Mouse (Mus musculus): Measurements from ENCODE around the gene Rsrc1. TPM values are rescaled to one million over a fixed set of nuclear protein-coding genes. Genes with fewer than 3 reads are reported as not detected.
"Not testable (repeated sequence)": the region's sequence is repeated elsewhere in the genome, so short reads cannot be mapped to it uniquely, and the experiment has no call there.

The Rsrc1 gene
- polyA plus RNA-seq, 1 experiment from 2014 or later = 32.1 TPM

DNA sequence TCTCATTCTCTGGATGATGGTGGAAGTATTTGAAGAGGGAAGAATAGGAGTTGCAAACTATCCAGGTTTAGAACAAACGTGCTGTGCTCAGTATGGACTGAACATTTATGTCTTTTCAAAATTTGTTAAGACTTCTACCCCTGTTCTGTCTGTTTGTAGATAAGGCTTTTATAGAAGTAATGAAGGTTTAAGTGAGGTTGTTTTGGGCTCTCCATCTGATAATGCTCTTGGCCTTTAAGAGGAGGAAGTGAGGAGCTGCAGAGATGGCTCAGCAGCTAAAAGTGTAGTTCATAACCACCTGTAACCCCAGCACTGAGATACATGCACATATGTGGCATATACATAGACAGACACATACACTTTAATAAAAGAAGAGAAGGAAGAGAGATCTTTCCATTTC lies 15.6 kb downstream of the Rsrc1 start:
- no peak overlapping the region for H3K9ac ChIP-seq
- H3K4me1 ChIP-seq = no peaks in the 10 kb centered on the region
- H3K36me3 ChIP-seq = peaks cover 38% of the 10 kb centered on the region
- no peak overlapping the region for H3K27ac ChIP-seq
- no peaks in the 10 kb centered on the region for H3K9me3 ChIP-seq (replicated peaks)
- no peak overlapping the region for H3K4me3 ChIP-seq (replicated peaks)
- H3K27me3 ChIP-seq = no peaks in the 10 kb centered on the region
- WGBS = 90% methylated on average over 1 of the region's 1 CpGs
- H3K4me2 ChIP-seq = no peak overlapping the region
- ATAC-seq (replicated peaks; ENCODE audit: low FRiP score) = no peak

DNA sequence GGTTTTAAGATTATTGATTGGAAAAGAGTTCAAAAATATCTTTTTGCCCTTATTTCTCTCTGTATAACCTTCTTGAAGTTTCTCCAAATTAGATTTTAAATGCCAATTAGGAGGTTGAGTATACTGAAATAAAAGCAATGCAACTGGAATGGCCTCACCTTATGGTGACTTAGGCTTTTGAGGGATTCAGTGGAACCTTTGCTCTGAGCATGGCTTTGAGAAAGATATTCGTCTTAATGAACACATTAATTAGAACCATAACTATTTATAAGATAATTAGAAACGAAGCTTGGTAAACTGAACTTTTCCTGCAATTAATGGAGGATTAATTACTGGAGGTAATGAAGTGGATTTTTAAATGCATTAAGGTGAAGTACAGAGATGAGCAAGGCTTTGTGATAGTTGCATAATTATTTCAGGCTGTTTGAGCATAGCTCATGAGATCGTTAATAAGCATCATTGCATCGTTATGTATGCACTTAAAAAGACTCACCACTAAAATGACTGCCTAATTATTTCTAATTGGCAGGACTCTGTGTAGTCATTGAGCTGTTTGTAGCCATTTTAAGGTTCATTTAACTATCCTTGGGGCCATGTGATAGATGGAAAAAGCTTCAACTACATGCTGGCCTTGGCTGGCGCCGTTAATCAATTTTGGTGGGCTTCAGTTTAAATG lies 55.3 kb downstream of the Rsrc1 start:
- no peak overlapping the region for H3K9ac ChIP-seq
- H3K36me3 ChIP-seq = no peaks in the 10 kb centered on the region
- ATAC-seq (replicated peaks; ENCODE audit: low FRiP score) = no peak
- 88% methylated on average over 6 of the region's 6 CpGs for WGBS
- H3K27ac ChIP-seq = no peak overlapping the region
- H3K4me1 ChIP-seq = no peaks in the 10 kb centered on the region
- no peak overlapping the region for H3K4me3 ChIP-seq (replicated peaks)
- no peaks in the 10 kb centered on the region for H3K9me3 ChIP-seq (replicated peaks)
- no peak overlapping the region for H3K4me2 ChIP-seq
- H3K27me3 ChIP-seq = no peaks in the 10 kb centered on the region

DNA sequence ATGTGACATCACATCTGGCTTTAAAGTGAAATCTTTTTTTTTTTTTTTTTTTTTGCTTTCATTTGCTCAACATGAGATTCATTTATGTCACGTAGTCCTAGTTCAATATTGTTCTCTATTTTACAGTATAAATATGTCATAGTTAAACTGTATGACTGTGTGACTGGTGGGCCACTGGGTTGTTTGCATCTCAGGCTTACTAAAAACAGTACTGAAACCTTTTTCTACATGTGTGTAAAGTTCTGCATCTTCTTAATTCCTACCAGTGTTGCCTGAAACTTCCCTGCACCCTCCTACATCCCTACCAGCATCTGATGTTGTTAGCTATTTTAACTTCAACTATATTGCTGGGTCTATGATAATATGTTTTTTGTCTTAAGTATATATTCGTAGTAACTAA lies 78.6 kb downstream of the Rsrc1 start:
- peaks cover 4% of the 10 kb centered on the region; the same call in 1 of the 2 replicates for H3K9me3 ChIP-seq (replicated peaks)
- 97% methylated on average over 2 of the region's 2 CpGs for WGBS
- ATAC-seq (replicated peaks; ENCODE audit: low FRiP score) = no peak
- H3K27me3 ChIP-seq = no peaks in the 10 kb centered on the region
- H3K4me1 ChIP-seq = no peaks in the 10 kb centered on the region
- no peak overlapping the region for H3K4me3 ChIP-seq (replicated peaks)
- H3K27ac ChIP-seq = no peak overlapping the region
- H3K9ac ChIP-seq = no peak overlapping the region
- no peak overlapping the region for H3K4me2 ChIP-seq
- 0 out of 2 replicates have a peak, but pooled peaks cover 6% of the 10 kb centered on the region for H3K36me3 ChIP-seq

GRCm38 (mm10) chr3:67070575-67071488 lies 89.6 kb downstream of the Rsrc1 start:
- H3K27me3 ChIP-seq = no peaks in the 10 kb centered on the region
- no peak for ATAC-seq (replicated peaks; ENCODE audit: low FRiP score)
- no peak overlapping the region for H3K27ac ChIP-seq
- no peaks in the 10 kb centered on the region for H3K9me3 ChIP-seq (replicated peaks)
- no peaks in the 10 kb centered on the region for H3K4me1 ChIP-seq
- H3K4me2 ChIP-seq = no peak overlapping the region
- peaks cover 3% of the 10 kb centered on the region; the same call in 1 of the 2 replicates for H3K36me3 ChIP-seq
- WGBS = 72% methylated on average over 11 of the region's 11 CpGs
- H3K4me3 ChIP-seq (replicated peaks) = no peak overlapping the region
- no peak overlapping the region for H3K9ac ChIP-seq

- not testable (repeated sequence) for H3K4me3 ChIP-seq (replicated peaks); H3K9ac ChIP-seq; H3K27ac ChIP-seq; H3K4me2 ChIP-seq; ATAC-seq (replicated peaks; ENCODE audit: low FRiP score); H3K4me1 ChIP-seq; H3K9me3 ChIP-seq (replicated peaks); H3K36me3 ChIP-seq; H3K27me3 ChIP-seq
Observed at GRCm38 (mm10) chr3:67073653-67074052, 92.5 kb downstream of the Rsrc1 start.

DNA sequence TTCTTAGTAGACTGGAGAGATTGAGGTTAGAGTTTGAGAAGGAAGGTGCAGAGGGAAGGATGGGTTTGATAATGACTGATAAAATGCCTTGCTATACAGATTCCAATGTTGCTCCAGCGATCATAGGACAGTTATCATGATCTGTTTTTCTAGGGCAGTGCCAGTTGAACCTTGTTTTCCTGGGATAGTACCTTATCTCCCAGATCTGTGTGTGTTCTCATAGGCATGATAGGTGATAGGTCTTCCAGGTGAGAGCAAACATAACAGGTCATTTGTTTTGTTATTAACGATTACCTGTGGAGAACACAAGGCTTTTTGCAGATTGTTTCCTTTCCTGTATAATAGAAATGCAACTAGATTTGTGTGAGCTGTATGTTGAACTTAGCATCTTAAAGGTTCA lies 94.3 kb downstream of the Rsrc1 start:
- 96% methylated on average over 2 of the region's 2 CpGs for WGBS
- no peak overlapping the region for H3K4me3 ChIP-seq (replicated peaks)
- H3K36me3 ChIP-seq = peaks cover 8% of the 10 kb centered on the region
- H3K27me3 ChIP-seq = no peaks in the 10 kb centered on the region
- H3K9ac ChIP-seq = no peak overlapping the region
- H3K4me1 ChIP-seq = no peaks in the 10 kb centered on the region
- no peak for ATAC-seq (replicated peaks; ENCODE audit: low FRiP score)
- 0 out of 2 replicates have a peak, but pooled peaks cover 7% of the 10 kb centered on the region for H3K9me3 ChIP-seq (replicated peaks)
- H3K4me2 ChIP-seq = no peak overlapping the region
- H3K27ac ChIP-seq = no peak overlapping the region

DNA sequence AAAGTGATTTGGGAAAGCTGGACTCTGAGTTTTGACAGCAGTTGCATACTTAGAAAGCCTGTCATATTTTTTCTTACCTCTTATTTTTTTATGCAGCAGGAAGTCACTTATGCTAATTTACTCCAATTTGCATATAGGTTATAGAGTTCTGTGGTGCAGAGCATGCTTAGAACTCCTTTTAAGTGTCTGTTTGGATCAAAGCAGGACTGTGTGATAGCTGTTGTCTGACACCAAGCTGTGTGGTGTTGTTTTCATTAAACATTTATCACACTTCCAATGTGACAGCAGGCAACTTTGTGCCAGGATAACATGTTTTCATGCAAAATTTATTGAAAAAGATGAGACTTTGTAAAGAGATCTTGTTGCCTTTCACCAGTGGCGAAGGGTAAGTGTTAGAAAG lies 103.6 kb downstream of the Rsrc1 start:
- Histone ChIP-seq H3K4me3 (replicated peaks) (no peak overlapping the region), H3K4me1 (no peaks in the 10 kb centered on the region), H3K4me2 (no peak overlapping the region), H3K9ac (no peak overlapping the region), H3K27ac (no peak overlapping the region), H3K9me3 (replicated peaks) (0 out of 2 replicates have a peak, but pooled peaks cover 4% of the 10 kb centered on the region), H3K27me3 (no peaks in the 10 kb centered on the region), H3K36me3 (no peaks in the 10 kb centered on the region)
- no peak for ATAC-seq (replicated peaks; ENCODE audit: low FRiP score)
- 76% methylated on average over 1 of the region's 1 CpGs for WGBS

DNA sequence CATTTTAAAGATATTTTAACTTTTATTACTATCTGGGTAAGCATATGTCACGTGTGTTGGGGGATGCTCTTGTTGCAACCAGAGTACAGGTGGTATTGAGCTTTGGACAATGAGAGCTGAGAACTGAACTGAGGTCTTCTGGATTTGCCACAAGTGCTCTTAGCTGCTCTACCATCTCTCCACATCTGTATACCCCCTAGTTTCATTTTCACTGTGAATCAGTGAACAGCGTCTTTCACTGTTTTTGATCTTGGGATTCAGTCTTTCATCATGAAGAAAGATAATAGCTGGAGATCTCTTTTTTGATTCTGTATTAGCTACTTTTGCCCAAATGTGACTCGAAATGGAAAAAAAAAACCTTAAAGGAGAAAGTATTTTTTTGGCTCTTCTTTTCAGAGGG lies 127.2 kb downstream of the Rsrc1 start:
- Histone ChIP-seq H3K9ac (no peak overlapping the region), H3K27me3 (no peaks in the 10 kb centered on the region), H3K36me3 (peaks cover 3% of the 10 kb centered on the region; the same call in 1 of the 2 replicates), H3K4me2 (no peak overlapping the region), H3K9me3 (replicated peaks) (no peaks in the 10 kb centered on the region), H3K4me1 (no peaks in the 10 kb centered on the region), H3K4me3 (replicated peaks) (no peak overlapping the region), H3K27ac (no peak overlapping the region)
- WGBS = 91% methylated on average over 3 of the region's 3 CpGs
- ATAC-seq (replicated peaks; ENCODE audit: low FRiP score) = no peak

DNA sequence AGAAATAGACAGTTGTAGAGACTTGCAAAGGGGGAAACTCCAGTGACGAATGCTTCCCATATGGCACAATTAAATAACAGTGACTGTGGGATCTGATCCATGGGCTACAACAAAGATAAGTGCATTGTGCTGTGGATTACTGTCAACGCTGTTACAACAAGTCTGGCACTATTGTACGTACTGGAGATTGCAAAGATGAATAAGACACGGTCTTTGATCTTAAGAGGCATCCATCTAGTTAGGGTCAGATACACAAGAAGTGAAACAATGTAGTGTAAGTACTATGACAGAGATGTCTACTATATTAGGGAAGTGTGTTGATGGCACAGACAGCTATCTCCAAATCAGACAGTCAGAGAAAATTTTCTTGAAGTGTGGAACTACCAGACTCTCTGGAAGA lies 135.1 kb downstream of the Rsrc1 start:
- no peaks in the 10 kb centered on the region for H3K36me3 ChIP-seq
- no peaks in the 10 kb centered on the region for H3K4me1 ChIP-seq
- H3K4me2 ChIP-seq = no peak overlapping the region
- H3K4me3 ChIP-seq (replicated peaks) = no peak overlapping the region
- ATAC-seq (replicated peaks; ENCODE audit: low FRiP score) = no peak
- H3K27ac ChIP-seq = no peak overlapping the region
- no peaks in the 10 kb centered on the region for H3K27me3 ChIP-seq
- H3K9me3 ChIP-seq (replicated peaks) = no peaks in the 10 kb centered on the region
- 84% methylated on average over 4 of the region's 4 CpGs for WGBS
- H3K9ac ChIP-seq = no peak overlapping the region

DNA sequence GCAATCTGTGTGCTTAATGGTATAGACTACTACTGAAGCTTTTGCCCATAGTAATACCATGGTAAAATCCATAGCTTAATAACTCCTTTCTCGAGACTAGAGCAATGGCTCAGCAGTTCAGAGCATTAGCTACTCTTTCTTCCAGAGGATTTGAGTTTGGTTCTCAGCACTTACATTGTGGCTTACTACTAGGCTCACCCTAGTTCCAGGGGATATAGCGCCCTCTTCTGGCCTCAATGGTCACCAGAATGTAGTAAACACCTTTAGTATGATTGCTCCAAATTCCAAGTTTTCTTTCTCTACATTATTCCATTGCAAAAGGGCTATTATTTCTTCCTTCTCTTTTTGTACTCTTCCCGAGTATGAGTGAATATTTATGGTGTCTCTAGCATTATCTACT lies 151.3 kb downstream of the Rsrc1 start:
- WGBS = 82% methylated on average over 3 of the region's 3 CpGs
- no peak for ATAC-seq (replicated peaks; ENCODE audit: low FRiP score)
- no peak overlapping the region for H3K9ac ChIP-seq

DNA sequence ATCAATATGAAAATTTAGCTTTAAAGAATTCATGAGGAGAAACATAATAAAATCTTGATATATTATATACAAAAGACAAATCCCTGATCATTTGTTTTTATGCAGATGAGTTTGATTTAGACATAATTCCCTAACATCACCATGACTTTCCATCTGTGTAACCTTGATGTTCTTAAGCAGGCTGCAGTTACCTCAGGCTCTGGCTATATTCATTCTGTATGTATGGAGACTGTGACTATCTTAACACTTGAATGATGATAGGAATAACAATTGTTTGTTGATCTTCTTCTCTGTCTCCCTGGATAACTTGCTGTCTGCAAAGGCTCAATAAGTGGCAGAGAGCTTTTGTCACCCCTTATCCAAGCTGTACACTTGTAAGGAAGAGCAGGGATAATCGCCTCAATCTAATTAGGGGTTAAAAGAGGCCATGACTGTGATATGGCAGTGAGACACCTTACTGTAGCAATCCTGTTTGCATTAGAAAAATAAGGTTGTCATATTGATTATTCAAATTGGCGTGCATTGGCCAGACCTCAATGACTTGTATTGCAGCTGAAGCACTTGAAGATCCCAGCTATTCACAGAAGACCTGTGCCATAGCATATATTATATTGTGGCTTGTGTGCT lies 154.7 kb downstream of the Rsrc1 start:
- WGBS = 84% methylated on average over 2 of the region's 2 CpGs
- Histone ChIP-seq H3K27ac (no peak overlapping the region), H3K36me3 (no peaks in the 10 kb centered on the region), H3K9me3 (replicated peaks) (no peaks in the 10 kb centered on the region), H3K4me2 (no peak overlapping the region), H3K9ac (no peak overlapping the region), H3K4me3 (replicated peaks) (no peak overlapping the region), H3K4me1 (no peaks in the 10 kb centered on the region), H3K27me3 (no peaks in the 10 kb centered on the region)
- ATAC-seq (replicated peaks; ENCODE audit: low FRiP score) = no peak

More for the DNA sequence above, 151.3 kb downstream of the Rsrc1 start:
- no peaks in the 10 kb centered on the region for H3K4me1 ChIP-seq
- no peak overlapping the region for H3K4me3 ChIP-seq (replicated peaks)
- peaks cover 7% of the 10 kb centered on the region; the same call in 1 of the 2 replicates for H3K9me3 ChIP-seq (replicated peaks)
- H3K27ac ChIP-seq = no peak overlapping the region
- H3K4me2 ChIP-seq = no peak overlapping the region
- H3K36me3 ChIP-seq = no peaks in the 10 kb centered on the region
- no peaks in the 10 kb centered on the region for H3K27me3 ChIP-seq

GRCm38 (mm10) chr3:67144952-67145351 lies 163.8 kb downstream of the Rsrc1 start:
- H3K27me3 ChIP-seq = no peaks in the 10 kb centered on the region
- H3K4me3 ChIP-seq (replicated peaks) = no peak overlapping the region
- H3K9me3 ChIP-seq (replicated peaks) = no peaks in the 10 kb centered on the region
- ATAC-seq (replicated peaks; ENCODE audit: low FRiP score) = no peak
- no peak overlapping the region for H3K9ac ChIP-seq
- H3K4me1 ChIP-seq = no peaks in the 10 kb centered on the region
- H3K4me2 ChIP-seq = no peak overlapping the region
- H3K27ac ChIP-seq = no peak overlapping the region
- 90% methylated on average over 2 of the region's 2 CpGs for WGBS
- H3K36me3 ChIP-seq = no peaks in the 10 kb centered on the region
